Mouse (Mus musculus) MN1 (cell line): Measurements from ENCODE around the gene Rab17.

Source experiments
- DNase-seq: peaks from one replicate; pipeline ENCODE4 v3.0.0-alpha.2; 2016; ENCODE audit warnings: low spot score

Gene Rab17

GRCm38 (mm10) chr1:90928575-90928934 lies 40.9 kb downstream of the Rab17 start:
- peak; percentile 7 for DNase-seq

- no peak for DNase-seq
Observed at GRCm38 (mm10) chr1:90927929-90928574, 41.4 kb downstream of the Rab17 start.

- DNase-seq = no peak
Observed at GRCm38 (mm10) chr1:90927308-90927707, 42.2 kb downstream of the Rab17 start.

- DNase-seq = no peak
Observed at GRCm38 (mm10) chr1:90926030-90926429, 43.4 kb downstream of the Rab17 start.

- DNase-seq = no peak
Observed at GRCm38 (mm10) chr1:90921687-90922086, 47.8 kb downstream of the Rab17 start.

- DNase-seq = no peak
Observed at GRCm38 (mm10) chr1:90917509-90917908, 52.0 kb downstream of the Rab17 start.

GRCm38 (mm10) chr1:90914948-90915569 lies 54.4 kb downstream of the Rab17 start, which contains the start of gene Mlph:
Gene Mlph, plus strand, starts transcription at chr1:90915085.
- DNase-seq = no peak

GRCm38 (mm10) chr1:90913231-90913630 lies 56.2 kb downstream of the Rab17 start:
- DNase-seq = no peak

- no peak for DNase-seq
Observed at GRCm38 (mm10) chr1:90909631-90910152, 59.8 kb downstream of the Rab17 start.

GRCm38 (mm10) chr1:90909161-90909560 lies 60.3 kb downstream of the Rab17 start:
- no peak for DNase-seq
